Mouse (Mus musculus): ENCODE results near the gene Mylk.

The Mylk gene

DNA sequence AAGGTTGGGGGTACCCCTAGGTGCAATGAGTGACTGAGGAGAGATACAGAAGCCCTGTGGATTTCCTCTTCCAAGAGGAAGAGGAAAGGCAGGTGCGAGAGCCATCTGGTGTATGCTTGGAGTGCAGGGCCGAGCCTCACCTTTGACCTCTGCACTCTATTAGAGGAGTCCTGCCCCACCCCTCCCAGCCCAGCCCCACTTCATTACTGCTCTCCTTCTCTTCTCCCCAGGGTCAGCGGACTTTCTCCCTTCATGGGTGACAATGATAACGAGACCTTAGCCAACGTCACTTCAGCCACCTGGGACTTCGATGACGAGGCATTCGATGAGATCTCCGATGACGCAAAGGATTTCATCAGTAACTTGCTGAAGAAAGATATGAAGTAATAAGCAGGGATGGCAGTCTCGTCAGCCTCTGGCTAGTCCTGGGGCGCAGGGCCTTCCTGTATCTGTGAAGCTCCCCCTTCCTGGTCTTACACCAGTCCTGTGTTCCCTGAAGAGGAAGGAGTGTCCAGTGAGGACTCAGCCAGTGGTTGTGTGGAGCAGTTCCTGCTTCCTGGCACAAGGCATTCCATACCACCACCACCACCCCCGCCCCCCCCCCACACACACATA, 241.3 kb downstream of the Mylk start:
- no peak for DNase-seq (ENCODE audit: low spot score)

DNA sequence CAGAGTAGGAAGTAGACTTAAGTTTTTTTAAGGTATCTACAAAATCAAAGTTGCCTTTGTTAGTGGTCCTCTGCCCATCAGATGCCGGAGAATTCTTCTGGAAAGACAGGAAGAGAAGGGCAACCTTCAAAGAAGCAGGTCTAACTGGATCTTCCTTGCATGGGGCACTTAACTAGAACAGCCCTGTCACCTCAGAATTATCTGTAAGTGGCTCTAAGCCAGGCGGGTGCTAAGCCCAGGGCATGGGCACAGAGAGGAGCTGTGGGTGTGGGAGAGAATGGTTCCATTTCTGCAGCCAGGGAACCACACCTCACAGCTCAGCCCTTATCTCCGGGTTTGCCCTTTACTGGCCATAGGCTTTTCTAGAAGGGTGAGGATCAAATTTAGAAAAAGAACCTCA, 246.4 kb downstream of the Mylk start:
- DNase-seq (ENCODE audit: low spot score) = no peak

DNA sequence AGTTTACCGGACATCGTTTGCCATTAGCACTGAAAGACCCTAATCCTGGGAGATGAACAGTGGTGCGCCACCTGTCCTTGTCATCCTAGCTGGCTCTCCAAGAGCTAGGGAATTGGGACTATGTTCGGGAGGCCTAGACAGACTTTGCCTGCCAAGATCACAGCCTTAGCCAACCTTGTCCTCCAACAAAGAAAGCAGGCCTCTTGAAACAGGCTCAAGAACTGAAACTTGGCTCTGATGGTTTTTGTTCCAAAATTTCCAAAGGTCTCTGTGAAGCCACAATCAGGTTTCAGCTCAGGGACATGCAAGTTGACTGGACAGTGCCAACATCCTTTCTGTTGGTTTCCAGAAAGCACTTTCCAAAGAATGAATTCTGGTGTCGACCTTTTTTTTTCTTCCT, 247.8 kb downstream of the Mylk start:
- no peak for DNase-seq (ENCODE audit: low spot score)

DNA sequence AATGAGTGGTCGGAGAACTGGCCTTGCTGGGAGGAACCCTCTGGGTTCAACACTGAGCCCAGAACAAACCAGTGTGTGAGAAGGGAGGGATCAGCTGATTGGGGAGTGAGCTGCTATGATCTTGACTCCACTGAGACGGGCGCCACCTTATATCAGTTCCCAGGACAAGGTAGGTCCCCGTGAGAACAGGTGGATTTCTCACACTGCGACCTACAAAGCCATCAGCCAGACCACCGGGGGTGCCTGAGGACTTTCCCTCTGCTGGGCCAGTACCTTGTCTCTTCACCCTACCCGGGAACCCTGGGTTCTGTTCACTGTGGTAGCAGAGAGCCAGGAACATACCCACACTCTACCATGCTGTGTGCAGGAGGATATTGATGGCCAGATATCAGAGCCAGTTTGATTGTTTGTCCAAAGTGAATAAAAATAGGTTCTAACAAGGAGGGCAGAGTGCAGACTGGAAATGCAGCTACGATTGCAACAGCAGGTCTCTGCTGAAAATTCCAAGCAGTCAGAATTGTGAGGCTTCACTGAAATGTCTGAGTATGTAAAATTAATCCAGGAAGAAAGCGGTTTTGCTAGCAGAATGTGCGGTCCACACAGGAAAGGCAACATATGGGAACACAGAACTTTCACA, 248.8 kb downstream of the Mylk start:
- DNase-seq (ENCODE audit: low spot score) = no peak

DNA sequence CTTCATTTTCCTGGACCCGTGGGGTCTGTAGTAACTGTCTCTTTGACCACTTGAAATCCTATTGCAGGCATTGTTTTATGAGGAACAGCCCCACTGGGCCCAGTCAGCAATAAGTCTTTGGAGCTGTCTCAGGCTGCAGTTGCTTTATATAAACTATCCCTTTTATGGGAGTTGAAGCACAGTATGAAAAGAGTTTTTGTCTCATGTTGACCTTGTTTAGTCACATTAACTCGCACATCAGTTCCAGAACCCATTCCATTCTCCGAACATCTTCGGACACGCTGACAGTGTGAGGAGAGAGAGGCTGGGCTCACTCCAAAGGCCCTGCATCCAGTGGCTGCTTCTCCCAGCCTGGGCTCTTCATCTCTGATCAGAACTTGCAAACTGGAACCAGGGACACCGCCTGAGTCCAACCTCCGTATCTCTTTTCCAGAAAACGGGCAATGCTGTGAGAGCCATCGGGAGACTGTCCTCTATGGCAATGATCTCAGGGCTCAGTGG, 249.7 kb downstream of the Mylk start:
- DNase-seq (ENCODE audit: low spot score) = no peak

DNA sequence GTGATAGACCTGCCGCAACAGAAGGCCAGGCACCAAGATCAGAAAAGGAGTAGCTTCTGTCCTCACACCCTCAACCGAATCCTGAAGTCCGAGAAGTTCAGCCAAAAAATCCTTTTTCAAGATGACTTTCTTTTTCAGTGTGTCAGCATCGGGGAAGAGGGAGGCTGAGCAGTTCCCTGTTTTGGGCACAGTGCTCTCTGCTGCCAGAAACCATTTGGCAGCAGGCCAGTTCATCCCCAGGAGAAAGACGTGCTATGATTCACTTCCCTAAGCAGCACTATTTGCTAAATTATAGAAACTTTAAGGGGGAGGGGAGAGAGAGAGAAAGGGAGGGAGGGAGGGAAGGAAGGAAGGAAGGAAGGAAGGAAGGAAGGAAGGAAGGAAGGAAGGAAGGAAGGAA, 251.1 kb downstream of the Mylk start:
- DNase-seq (ENCODE audit: low spot score) = no peak

DNA sequence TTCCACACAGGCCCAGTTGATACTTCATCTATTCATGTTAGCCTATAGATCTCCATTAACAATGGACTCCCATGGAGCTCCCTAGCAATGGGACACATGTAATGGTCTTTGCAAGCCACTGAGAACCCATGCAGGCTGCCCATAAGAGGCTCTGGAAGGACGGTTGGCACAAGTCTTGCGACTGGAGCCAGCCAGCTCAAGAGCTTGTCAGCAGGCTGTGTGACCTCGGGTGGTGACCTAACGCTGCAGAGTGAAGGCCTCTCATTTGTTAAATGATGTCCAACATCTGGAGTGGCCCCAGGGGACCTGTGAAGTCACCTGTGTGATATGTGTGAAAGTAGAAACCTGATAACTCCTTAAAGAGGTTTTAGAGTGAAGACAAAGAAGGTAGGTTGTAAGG, 252.0 kb downstream of the Mylk start:
- no peak for DNase-seq (ENCODE audit: low spot score)

DNA sequence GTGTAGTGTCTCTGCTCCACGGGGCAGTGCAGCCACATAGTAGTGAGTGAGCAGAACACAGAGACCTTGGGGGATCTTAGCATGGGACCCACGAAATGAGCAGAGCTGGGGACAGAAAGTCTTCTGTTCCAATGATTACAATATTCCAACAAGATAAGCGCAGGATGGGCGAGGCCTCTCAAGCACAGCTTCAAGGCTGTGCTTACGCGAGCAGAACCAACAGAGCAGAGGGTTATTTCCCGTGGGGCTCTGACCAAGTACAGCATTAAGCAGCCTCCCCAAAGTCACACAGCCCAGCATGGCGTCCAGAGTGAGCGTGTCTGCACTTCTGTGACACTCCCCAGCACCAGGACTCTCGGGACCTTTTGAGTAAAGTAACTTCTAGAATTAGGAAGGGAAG, 252.6 kb downstream of the Mylk start:
- no peak for DNase-seq (ENCODE audit: low spot score)

DNA sequence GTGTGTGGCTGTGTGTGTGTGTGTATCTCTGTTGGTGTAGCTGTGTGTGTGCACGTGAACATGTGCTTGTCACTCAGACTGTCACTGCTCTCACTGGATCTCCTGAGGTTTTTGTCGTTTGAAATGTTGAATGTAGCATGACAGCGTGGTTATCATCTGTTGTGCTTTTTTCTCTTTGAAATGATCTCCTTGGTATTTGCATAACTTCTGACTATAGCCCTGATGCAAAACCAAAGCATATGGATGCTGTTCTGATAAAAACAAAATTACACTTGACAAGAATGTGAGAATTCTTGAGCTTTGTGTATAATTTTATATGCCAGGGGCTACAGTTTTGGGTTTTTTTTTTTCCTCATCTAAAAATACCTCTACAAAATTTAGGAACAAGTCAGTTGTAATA, 254.0 kb downstream of the Mylk start:
- DNase-seq (ENCODE audit: low spot score) = no peak

DNA sequence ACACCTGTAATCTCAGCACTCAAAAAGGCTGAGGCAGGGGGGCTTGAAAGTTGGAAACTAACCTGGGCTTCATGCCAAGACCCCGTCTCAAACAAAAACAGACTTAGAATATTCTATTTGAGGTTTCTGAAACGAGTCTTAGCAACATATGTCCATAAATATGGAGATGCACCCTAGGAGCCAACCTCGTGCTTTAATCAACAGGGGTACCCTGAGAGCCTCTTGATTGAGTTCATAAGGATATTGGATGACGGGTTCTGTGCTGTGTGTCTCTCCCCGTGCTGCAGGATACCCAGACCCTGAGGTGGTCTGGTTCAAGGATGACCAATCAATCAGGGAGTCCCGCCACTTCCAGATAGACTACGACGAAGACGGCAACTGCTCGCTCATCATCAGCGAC, 255.0 kb downstream of the Mylk start:
- DNase-seq (ENCODE audit: low spot score) = no peak

DNA sequence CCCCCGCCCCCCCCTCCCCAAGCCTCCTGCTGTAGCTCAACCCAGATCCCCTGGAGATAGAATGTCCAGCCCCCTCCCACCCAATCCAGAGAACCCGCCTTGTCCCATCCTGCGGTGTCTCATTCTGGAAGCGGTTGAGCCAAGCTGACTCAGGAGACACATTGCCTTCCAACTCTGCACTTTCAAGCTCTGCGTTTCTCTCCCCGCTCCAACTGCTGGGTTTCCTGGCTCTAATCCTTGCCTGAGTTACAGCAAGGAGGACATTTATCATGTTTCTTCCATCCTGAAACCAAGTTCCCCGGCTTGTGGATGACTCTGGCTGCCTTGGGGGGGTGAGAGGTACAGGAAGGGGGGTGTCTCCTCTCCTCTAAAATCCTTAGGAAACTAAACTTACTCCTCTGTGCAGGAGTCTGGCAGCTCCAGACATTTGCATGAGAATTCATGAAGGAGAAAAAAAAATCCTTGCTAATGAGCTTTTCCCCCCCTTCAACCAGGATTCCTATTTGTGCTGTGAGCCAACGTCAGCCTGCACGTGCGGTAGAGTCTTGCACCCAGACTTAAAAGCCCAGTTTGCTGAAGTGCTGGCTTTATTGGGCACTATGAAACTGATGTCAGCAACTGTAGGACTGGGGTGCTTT, 256.0 kb downstream of the Mylk start:
- no peak for DNase-seq (ENCODE audit: low spot score)

DNA sequence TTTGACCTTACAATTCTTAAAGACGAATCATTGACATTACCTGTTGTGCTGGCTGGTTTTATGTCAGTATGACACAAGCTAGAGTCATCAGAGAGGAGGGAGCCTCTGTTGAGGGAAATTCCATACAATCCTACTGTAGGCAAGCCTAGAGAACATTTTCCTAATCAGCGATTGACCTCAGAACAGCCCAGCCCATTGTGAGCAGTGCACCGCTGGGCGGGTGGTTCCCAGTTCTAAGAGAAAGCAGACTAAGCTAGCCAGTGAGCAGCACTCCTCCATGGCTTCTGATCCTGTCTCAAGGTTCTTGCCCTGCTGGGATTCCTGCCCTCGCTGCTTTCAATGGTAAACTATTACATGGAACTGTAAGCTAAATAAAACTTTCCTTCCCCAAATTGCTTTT, 259.3 kb downstream of the Mylk start:
- no peak for DNase-seq (ENCODE audit: low spot score)

DNA sequence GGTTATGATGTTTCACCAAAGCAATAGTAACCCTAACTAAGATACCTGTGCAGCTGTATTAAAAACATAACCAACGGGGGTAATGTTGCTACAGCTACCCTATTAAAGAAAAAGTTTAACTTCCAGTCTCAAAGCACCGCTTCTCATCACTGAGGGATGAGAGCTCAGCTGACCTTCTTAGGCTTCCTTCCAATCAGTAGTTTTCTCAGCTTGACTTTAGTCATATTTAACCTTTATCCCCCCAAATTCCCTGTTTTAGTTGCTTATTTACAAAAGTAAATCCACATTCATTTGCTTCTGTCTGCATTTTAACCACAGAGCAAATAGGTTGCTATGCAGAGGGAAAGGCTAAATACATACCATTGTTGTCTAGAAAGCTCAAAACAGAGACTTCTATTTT, 259.7 kb downstream of the Mylk start:
- DNase-seq (ENCODE audit: low spot score) = no peak

DNA sequence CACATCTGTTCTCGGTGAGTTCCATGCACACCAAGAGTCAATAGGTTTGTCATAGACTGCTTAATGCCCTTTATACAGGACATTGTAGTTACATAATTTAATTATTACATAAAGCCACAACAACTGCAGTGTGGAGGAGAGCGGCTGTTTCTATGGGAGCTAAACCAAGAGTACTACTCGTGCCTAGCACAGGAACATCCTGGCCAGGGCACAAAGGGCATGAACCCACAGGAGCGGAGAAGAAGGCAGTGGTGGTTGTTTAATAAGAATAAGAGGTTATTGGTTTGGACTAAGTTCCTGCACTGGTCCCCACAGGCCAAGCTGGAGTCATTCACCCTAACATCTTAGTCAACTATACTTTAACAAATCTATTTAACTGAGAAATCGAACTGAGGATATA, 261.2 kb downstream of the Mylk start:
- DNase-seq (ENCODE audit: low spot score) = no peak

DNA sequence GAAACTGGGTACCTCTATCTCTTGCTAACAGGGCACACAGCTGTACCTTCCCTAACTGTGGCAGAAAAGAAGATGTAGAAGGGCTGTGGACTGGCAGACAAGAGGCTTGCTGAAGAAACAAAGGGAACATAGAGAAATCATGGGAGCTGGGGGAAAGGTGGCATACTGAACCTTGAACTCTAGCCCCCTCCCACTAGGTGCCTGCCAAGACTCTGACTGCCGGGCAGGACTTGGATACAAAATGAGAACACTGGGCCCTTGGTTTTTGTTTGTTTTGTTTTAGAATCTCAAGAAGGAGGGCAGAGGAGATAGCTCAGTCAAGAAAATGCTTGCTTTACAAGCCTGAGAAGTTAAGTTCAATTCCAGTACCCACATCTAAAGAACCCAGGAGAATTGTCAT, 262.4 kb downstream of the Mylk start:
- no peak for DNase-seq (ENCODE audit: low spot score)

DNA sequence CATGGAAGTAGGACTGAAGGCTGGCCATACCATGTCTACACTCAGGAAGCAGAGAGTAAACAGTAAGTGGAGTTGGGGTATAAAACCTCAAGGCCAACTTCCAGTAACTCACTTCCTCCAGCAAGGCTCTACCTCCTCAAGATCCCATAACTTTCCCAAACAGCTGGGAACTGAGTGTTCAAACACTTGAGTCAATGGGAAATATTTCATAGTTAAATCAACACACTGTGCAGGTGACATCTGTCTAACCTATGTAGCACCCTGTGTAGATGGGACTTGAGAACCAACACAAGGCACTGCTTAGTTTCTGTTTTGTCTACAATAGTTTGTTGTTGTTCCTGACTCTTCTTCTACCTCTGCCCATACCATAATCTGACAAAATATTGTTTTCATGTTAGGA, 263.4 kb downstream of the Mylk start:
- no peak for DNase-seq (ENCODE audit: low spot score)

DNA sequence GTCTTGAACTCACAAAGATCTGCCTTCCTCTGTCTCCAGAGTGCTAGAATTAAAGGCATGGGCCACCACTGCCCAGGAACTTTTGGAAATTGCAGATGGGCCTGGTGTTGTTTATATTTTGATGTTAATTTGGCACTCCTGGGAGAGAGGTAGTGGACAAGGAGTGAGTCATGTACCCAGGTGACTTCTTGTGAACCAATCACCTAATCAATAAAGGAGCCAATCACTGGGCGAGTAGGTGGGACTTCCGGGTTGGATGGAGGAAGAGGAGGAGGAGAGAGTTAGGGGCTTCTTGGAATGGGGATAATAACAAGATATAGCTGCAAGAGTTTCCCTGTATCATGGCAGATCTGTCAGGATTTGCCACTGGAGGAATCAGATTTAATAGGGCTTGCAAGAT, 268.5 kb downstream of the Mylk start:
- DNase-seq (ENCODE audit: low spot score) = no peak

DNA sequence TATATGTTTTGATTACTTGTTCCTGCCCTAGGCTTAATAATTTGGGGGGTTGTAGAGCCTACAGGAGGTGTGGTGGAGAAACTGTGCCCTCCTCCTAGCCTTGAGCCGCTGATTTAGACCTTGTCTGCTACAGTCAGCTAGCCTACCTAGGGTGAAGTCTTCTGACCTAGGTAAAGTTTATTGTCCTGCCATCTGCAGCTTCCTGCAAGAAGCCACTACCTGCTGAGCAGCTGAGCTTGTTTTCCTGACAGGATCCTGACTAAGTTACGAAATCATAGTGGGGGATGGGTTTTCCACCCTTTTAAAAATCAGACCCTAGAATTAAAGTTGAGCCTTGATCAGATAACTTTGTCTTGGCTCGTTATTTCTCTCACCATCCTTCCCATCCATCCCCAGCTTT, 271.5 kb downstream of the Mylk start:
- no peak for DNase-seq (ENCODE audit: low spot score)

DNA sequence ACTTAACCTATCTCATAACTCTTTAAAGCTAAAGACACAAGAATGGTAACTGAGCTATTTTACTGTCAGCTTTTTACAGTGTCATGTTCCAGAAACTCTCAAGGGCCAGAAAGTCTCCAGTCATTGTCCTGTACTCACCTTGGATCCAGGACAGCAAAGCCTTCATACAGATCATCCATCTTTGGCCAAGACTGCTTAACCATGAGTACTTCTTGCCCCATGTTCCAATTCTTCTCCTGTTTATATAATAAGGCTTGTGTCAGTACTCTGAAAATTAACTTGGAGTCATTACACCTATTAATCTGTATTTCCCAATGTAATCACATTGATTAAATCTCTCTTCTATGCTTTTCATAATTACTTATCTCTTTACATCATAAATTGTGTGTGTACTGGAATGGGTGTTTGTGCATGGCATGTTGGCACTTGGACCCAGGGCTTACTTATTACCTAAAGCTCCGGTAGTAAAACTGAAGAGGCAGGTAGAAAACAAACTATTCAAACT, 273.5 kb downstream of the Mylk start:
- DNase-seq (ENCODE audit: low spot score) = no peak

DNA sequence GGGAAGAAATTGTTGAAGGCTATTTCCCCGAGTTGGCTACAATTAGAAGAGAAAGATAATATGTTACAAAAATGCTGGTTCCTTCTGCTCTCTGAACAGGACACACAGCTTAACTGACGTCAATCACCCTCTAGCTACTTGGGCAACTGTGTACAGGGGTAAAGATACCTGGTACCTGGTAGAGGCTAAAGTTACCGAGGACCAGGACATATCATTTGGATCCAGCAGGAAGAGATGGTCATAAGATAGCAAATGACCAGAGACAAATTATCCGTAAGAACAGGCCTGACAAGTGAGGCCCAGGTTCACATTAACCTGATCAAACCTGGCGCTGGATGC, 276.9 kb downstream of the Mylk start:
- no peak for DNase-seq (ENCODE audit: low spot score)

DNA sequence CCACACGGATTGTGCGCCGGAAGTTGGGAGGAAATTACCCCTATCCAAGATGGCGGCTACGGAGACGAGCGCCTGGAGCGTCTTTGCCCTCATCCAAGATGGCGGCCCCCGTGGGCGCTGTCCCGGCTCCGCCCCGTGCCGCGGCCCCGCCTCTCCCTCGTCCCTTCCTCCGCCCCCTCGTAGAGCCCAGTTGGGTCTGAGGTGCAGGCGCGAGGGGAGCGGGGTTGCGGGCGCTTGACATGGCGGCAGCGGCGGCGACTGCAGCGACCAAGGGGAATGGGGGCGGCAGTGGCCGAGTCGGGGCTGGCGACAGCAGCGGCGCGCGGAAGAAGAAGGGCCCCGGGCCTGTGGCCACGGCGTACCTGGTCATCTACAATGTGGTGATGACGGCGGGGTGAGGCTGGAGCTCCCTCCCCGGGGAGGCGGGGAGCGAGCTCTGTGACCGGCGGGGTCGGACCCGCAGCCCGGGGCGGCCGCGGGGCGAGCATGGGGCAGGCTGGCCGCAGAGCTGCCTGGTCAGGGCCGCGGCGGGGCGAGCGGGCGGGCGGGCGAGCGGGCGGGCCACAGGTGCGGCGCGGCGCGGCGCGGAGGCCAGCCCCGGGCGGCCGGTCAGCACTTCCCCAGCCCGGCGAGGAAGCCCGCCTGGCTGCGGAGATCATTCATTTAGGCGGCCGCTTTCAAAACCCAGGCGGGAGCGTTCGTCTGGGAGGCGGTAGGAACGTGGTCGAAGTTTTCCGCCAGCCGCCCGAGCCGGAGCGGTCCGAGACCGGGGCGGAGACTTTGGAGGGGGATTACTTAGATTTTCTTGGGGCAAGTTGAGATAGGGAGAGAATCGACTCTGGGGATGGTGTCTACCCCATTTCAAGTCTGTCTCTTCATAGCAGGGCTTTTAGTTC, 277.5 kb downstream of the Mylk start, which contains the start of gene Hacd2:
Gene Hacd2, plus strand, starts transcription at position 187 of the 896 bp plus-strand sequence.
- DNase-seq (ENCODE audit: low spot score) = peak; percentile 91

DNA sequence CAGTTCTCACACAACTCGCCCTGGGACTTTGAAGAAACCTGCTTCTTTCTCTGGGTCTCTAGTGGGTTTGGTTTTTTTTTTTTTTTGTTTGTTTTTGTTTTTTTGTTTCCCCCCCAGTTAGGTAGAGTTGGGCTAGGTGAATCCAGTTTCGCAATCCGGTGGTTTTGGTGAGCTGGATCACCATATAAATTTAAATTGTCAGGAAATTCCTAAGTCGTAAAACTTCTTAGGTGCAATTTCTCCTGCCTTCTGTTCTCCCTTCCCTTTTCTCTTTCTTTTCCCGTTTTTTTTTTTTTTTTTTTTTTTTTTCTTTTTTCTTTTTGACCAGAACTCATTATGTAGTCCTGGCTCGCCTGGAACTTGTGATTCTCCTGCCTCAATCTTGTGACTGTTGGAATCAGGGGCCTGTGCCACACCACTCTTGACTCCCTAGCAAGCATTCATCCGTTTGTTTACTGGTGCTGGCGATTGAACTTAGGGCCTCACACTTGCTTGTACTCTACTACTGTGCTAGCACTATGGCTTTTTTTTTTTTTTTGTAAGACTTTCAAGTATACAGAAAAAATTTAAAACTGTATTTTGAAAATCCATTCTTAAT, 278.2 kb downstream of the Mylk start:
- DNase-seq (ENCODE audit: low spot score) = no peak

Measured in T-cell, adult 2 months (primary cell).